In the genomic region with DNA sequence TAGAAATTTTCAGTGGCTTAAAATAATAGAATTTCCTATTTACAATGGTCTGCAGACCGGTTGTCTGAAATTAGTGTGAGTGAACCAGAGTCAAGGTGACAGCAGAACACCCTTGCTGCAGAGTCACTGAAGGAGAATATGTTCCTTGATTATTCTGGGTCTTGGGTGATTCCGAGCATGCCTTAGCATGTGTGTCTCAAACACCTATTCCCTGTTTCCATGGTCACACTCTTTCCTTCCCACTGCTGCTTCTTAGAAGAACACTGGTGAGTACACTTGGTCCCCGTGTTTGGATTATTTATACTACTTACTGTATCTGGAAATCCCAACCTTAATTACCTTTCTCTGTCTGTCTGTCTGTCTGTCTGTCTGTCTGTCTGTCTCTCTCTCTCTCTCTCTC, we compare ENCODE assay signal across 19 mouse cellular contexts.
A peak's percentile ranks its signal among the peaks of the same experiment; 100 is the strongest.
DNase-seq lines count a peak whose midpoint lies in the region; ATAC-seq lines count a peak whose summit lies in the region.
"Had no signal": no experiment of that assay in that cellular context is flagged by ENCODE, and none has a peak within 500 bp of the region (broad histone marks: within the 10 kb centered on the region; RNA-seq: fewer than 3 reads in every experiment).

No protein-coding gene starts in this region.

- DNase-seq in heart, adult 11 months, result peak; percentile 49
- DNase-seq in heart, postnatal 4 days, result no peak
- DNase-seq in midbrain, embryonic 11.5 days (ENCODE audit: low spot score, missing footprints), result peak; percentile 67
- no peak for DNase-seq in midbrain, embryonic 10.5 days (ENCODE audit: low spot score)
- DNase-seq: adrenal gland, adult 2 months; adrenal gland, adult 8-10 months; adrenal gland, postnatal 10 days; adrenal gland, postnatal 14 days; adrenal gland, postnatal 25 days; adrenal gland, postnatal 36 days; B cell, adult 2 months; cerebellum, adult 11 months; cerebellum, adult 11-12 months; cerebellum, adult 18-20 months had no signal

- WGBS in midbrain, embryonic 11.5 days, result 90% methylated on average over 3 of the region's 3 CpGs
- 92% methylated on average over 3 of the region's 3 CpGs for WGBS in midbrain, embryonic 10.5 days

- no peak overlapping the region for H3K4me3 ChIP-seq in midbrain, embryonic 11.5 days (ENCODE audit: low read depth, low read length)
- no peak overlapping the region for H3K4me3 ChIP-seq in midbrain, embryonic 10.5 days

- no peaks in the 10 kb centered on the region for H3K36me3 ChIP-seq in midbrain, embryonic 11.5 days (ENCODE audit: control insufficient read depth, insufficient read depth, low read length)
- H3K36me3 ChIP-seq in midbrain, embryonic 10.5 days, result no peaks in the 10 kb centered on the region
- H3K36me3 ChIP-seq: G1E had no signal

- no peak overlapping the region for H3K4me2 ChIP-seq in midbrain, embryonic 11.5 days

- no peaks in the 10 kb centered on the region for H3K4me1 ChIP-seq in midbrain, embryonic 11.5 days (ENCODE audit: control insufficient read depth, insufficient read depth, low read length)
- H3K4me1 ChIP-seq in midbrain, embryonic 10.5 days, result no peaks in the 10 kb centered on the region

- H3K9me3 ChIP-seq in midbrain, embryonic 11.5 days (ENCODE audit: control insufficient read depth, low read length), result no peaks in the 10 kb centered on the region
- no peaks in the 10 kb centered on the region for H3K9me3 ChIP-seq in midbrain, embryonic 10.5 days (replicated peaks)
- H3K9me3 ChIP-seq: G1E had no signal

- H3K27ac ChIP-seq in midbrain, embryonic 11.5 days (ENCODE audit: low read depth, low read length), result no peak overlapping the region
- no peak overlapping the region for H3K27ac ChIP-seq in midbrain, embryonic 10.5 days (replicated peaks)

- H3K27me3 ChIP-seq in midbrain, embryonic 11.5 days (ENCODE audit: control insufficient read depth, insufficient read depth, low read length), result no peaks in the 10 kb centered on the region
- H3K27me3 ChIP-seq in midbrain, embryonic 10.5 days (ENCODE audit: low read depth, poor library complexity, severe bottlenecking), result no peaks in the 10 kb centered on the region
- H3K27me3 ChIP-seq: CH12.LX, Patski had no signal

- no peak for ATAC-seq in midbrain, embryonic 11.5 days (ENCODE audit: low FRiP score)
- ATAC-seq: activated CD4-positive, CD25-positive, alpha-beta regulatory T cell, adult 4 months; CD4-positive, CD25-positive, alpha-beta regulatory T cell, adult 4 months; Patski had no signal

- no peak overlapping the region for H3K9ac ChIP-seq in midbrain, embryonic 11.5 days (ENCODE audit: low read length)

Comparison
In these comparisons a context has a peak if more than half of its experiments do, and no peak if none do; other contexts are left out.
1. DNase-seq: peak in heart, adult 11 months (single experiment) and midbrain, embryonic 11.5 days (single experiment); none in heart, postnatal 4 days (single experiment) and midbrain, embryonic 10.5 days (single experiment).